Mouse (Mus musculus) adrenal gland, postnatal 10 days (tissue): Measurements from ENCODE around the gene Commd7. TPM values are rescaled to one million over a fixed set of nuclear protein-coding genes. Genes with fewer than 3 reads are reported as not detected.

Source experiments
- DNase-seq: peaks from one replicate; pipeline ENCODE4 v3.0.0; 2021; ENCODE audit warnings: mixed read lengths
- total RNA-seq, 2 experiments: library from RNA; stranded (reverse); gene quantifications; 2 replicates each; pipeline ENCODE4 v1.2.3; 2021

The Commd7 gene
- total RNA-seq, 2 experiments from 2014 or later = 31.6 to 33.0 TPM

DNA sequence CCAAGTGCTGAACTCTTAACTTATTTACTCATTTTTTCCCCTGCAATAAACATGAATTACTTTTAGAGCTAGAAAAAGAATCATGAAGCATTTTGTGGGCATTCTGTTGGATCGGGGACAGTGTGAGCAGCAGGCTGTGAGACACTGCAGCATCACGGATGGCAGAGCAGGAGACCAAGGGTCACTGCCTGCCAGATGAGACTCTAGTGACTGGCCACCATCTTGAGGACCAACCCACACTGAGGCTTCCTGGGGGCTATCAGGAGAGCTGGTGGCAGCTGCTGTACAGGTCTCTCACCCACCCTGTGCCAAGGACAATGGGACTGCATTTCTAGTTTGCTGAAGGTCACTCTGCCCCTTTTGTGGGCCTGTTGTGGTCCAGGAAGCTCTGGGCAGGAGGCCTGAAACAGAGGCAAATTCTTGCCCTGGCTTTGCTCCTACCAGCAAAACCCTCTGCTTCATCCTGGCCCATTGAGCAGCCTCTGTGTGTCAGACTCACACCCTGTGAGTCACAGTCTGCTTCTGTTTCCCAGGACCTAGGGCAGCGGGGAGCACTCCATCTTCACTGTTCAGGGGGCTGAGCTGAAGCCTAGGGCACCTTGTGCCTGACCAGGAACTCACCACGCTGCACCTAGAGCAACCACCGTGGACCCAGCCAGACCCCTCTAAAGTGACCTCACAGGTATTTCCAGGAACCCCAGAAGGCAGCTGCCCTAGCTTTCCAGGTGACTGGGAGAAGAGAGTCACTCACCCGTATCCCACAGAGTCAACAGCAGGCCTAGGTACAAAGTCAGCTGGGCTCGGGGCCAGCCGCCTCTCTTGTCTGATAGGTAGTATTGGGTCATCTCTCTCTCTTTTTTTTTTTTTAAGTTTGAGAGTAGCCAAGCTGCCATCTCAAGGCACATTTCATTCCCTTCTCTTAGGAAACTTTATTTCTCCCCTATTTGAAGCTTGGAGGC, 40.2 kb downstream of the Commd7 start:
- DNase-seq = no peak

DNA sequence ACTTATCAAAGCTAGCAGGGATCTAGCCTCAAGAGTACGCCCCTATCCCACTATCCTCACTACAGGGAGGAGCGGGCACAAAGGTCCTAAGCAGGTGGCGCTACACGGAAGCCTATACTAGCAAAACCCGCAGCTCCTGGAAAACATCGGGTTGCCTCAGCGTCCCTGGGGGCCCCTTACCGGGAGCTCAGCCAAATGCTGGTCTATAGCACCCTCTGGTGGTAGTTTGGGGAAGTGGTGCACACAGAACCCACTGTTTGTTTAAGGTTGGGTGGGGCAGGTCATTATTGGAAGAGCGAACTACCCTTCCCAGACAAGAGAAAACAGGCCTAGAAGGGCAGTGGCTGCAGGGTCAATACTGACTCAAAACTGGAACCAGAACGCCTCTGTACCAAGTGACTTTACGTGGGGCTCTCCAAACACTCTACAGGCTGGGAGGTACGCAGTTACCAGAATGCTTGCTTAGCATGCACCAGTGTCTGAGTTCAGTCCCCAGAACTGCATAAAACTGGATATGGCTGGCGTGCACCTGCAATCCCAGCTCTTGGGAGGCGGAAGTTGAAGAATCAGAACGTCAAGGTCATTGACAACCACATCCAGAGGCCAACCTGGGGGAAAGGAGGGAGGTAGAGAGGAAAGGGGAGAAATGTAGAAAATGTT, 45.9 kb downstream of the Commd7 start:
- peak; percentile 93 for DNase-seq

DNA sequence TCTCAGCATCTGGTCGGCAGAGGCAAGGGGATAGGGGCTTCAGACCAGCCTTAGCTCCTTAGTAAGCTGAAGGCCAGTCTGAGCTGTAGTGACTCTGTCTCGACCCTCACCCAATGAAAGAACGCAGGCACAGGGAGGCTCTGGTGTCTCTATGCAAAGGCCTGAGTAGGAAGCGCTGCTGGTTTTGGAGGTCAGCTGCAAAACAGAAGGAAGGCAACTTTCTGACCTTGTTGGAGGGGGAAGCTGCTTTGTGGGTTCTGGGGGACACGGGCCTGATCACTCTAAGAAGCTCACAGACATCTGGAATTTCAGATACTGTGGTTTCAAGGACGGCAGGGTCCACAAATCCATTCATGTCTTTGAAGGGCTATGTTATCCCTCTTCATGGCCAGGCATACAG, 46.6 kb downstream of the Commd7 start:
- DNase-seq = no peak

DNA sequence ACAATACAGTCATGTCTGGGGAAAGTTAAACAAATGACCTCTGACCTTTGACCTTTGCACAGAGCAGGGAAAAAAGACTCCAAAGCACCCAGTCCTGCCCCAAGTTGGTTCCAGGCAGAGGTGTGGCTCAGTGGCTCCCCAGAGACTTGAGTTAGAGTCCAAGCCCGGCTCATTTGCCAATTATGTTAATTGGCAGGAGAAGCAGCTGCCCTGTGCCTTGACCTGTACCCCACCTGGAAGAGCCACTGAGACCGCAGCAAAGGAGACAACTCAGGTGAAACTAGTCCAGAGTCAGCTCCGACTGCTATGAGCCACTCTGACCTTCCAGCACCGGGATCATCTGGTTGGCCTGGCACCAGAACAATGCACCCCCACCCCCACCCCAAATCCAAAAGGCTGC, 48.2 kb downstream of the Commd7 start:
- peak; percentile 58 for DNase-seq

DNA sequence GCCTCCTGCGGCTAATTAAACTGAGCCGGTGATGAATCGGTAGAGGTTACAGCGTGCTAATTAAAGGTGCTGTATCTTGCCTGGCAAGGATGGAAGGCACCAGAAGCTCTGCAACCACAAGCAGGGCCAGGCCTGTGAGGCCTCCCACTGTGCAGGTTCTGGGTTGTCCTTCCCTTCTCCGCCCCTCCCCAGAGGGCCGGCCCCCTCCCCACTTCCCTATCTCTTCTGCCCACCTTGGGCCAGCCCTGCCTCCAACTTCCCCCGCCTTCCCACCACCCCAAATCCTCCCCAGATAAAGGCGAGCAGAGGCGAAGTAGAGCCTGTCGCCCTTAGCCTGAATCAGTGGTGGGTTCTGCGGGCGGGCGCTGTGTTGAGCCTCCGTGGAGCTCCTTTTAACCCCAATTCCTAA, 48.9 kb downstream of the Commd7 start:
- no peak for DNase-seq

DNA sequence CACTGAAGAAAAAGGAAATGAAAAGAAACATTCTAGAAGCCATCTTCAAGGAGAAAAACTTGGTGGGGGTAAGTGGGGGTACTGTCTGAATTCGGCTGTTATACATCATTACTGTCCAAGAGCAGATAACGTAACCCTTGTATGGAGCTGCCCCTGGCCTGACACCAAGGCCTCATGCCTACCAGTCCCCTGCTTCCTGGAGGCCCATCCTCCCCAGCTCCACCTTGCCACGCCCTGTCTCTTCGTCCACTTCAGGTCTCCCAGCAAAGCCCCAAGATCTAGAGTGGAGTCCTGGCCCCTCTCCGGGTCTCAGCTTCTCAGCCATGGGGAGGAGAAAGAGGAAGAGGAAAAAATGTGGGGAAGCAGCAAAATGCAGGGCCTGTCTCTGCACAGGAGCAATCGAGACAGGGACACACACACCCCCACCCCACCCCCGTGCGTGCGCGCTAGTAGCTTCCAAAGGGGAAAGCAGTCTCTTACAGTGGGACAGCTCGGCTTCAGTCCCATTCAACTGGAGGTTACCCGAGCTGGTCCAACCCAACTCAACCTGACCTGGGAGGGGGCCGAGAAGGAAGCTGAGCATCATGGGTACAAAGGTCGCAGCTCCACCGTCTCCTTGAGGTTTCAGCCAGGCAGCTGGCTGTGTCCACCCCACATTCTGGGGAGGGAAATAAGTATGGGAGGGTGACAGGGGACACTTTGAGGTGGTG, 49.5 kb downstream of the Commd7 start:
- DNase-seq = no peak

DNA sequence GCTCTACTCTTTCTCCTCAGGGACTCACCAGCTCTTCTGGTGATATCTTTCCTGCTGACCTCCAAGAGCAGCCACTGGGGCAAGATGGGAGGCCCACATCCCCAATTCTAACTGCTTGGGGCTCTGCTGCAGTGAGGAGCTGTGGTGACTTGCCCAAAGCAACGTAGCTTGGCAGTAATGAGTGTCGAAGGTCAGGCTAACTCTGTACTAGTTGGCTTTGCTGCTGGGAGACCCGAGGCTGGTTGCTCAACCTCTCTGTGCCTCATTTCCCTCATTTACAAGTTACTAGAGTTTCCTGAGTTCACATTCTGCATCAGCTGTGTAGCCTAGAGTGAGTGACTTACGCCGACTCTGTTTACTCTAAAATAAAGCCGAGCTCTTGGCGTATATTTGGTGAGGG, 51.2 kb downstream of the Commd7 start:
- no peak for DNase-seq

DNA sequence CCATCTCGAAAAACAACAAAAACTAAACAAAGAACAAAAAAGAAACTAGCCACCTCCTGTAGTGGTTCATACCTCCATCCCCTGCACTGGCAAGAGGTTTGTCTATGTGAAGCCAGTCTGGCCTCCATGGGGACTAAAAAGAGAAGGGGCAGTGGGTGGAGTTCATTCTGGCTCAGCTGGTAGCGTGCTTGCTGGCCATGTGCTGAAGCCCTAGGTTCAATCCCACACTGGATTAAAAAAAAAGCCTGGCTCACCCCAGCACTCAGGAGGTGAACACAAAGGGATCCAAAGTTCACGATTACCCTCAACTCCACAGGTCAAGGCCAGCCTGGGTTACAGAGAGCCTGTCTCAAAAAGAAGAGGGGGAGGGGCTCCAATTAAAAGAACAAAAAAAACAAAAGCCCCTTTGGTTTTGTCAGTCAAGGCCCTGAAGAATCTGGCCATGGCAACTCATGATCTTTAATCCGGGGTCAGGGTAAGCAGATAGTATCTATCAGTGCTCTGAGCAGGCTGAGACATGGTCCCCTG, 52.1 kb downstream of the Commd7 start:
- no peak for DNase-seq

DNA sequence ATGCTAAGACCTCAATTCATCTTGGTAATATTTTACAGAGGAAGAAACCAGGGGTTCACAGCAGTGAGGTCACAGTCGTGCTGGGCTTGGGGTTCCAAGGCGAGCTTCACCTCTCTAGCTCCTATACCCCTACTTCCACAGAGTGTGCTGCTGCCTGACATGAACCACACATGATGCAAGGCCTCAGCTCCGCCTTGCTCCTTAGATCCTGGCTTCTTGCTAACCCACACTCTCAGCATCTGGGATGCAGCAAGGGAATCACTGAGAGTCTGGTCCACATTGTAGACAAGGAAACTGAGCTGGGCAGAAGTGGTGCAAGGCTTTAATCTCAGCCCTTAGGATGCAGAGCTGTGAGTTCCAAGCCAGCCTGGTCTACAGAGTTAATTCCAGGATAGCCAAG, 52.5 kb downstream of the Commd7 start:
- no peak for DNase-seq

DNA sequence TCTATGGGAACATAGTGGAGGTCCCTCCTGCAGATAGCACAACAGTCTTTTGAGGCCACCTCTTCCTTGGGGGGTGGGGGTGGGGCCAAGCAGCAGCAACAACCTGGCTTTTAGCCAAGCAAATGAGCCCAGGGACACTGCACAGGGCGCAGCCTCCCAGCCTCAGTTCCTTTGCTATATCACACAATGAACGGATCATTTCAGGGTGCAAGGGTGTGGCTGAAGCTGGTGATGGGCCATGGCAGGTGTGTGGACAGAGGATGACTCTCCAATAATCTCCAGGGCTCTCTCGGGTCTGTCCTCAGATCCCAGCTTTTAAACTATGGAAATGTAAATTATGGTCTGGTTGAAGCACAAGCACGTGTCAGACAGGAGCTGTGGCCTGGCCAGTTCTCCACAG, 55.5 kb downstream of the Commd7 start:
- no peak for DNase-seq

DNA sequence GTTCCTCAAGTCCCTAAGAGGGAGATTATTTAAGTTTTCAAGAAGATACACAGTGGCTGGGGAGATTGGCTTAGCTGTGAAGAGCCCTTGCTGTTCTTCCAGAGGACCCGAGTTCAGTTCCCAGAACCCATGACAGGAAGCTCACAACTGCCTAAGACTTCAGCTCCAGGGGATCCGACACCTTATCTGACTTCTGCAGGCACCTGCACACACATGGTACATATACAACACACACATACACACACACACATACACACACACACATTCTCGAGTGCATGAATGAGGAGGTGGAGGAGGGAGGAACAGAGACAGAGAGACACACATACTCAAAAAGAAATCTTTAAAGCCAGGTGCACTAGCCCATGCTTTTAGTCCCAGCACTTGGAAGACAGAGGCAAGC, 56.4 kb downstream of the Commd7 start:
- DNase-seq = no peak

DNA sequence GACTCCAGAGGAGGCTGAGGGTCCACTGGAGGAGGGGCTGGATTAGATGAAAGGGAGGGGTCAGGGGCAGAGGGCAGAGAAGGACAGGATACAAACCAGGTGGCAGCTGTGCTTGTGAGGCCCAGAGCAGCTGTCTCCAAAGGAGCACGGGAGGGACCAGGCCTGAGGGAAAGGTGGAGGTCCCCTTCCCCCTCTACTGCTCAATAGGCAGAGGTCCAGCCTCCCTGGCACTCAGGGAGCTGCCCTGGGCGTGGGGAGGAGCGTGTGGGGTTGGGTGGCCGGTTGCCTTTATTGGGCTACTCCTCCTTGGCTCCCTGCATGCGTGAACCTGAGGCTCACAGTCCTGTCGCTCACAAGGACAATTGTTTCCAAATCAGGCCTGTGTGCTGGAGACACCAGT, 57.0 kb downstream of the Commd7 start:
- DNase-seq = no peak

DNA sequence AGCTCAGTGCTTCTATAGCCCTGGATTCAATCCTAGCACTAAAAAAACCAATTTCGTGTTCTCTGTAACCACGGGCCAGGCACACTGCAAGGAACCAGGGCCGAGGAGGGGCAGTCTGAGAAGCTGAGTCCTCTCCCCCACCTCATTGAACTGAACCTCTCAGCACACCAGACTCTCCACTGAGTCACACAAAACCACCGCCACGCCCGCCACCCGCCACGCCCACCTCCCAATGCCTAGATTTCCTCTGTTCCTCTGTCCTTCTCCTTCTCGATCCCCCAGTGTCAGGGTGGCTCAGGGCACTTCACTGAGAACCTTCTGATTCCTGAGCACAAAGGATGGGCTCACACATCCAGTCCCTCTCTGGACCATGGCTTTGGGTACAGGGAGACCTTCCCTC, 59.5 kb downstream of the Commd7 start:
- no peak for DNase-seq

DNA sequence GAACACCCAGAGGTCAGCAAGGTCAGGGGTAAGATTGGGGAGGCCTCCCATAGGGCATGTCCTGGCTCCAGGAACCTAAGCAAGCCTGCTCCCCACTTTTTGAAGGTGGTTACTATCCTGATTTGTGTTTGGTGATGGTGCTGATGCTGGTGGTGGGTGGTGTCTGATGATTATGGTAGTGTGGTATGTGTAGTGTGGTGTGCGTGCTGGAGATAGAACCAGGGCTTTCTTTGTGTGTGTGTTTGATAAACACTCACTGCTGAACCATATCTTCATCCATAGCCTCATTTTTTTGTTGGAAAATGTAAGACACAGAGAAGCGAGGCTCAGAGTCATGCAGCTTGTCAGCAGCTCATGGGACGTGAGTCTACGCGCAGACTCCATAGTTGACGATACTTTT, 64.0 kb downstream of the Commd7 start:
- DNase-seq = no peak

DNA sequence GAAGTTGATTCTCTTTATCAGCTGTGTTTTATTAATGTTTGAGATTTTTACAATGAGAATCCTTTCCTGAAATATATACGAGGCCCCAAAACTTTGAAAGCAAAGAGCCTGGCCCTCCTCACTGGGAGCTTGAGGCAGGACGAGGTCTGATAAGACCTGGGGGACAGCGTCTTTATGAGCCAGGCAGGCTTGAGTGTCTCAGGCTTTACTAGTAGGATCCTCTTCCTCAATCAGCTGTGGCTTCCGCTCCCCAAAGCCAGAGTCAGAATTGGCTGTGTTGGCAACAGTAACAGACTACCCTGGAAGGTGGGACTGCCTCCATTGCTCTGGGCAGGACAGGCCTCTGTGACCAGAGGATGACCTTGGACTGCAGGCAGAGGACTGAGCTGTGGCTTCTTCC, 64.6 kb downstream of the Commd7 start:
- DNase-seq = no peak

Other genes with a start within 250 kb of the Commd7 start
- not detected for gene 4930404H24Rik, start 140.0 kb downstream of the Commd7 start, total RNA-seq
- gene Nol4l, start 102.8 kb downstream of the Commd7 start, total RNA-seq = 10 to 100 TPM; 14.1 to 21.3 TPM
- 1 to 10 TPM; 4.3 to 6.5 TPM for gene Dnmt3b, start 16.7 kb upstream of the Commd7 start, total RNA-seq
- gene Dnmt3c, start 63.9 kb upstream of the Commd7 start, total RNA-seq = not detected
- gene Mapre1, start 108.5 kb upstream of the Commd7 start, total RNA-seq = 100 to 1,000 TPM; 107 to 115 TPM
- gene Efcab8, start 147.2 kb upstream of the Commd7 start, total RNA-seq = under 1 TPM; 0.18 to 0.30 TPM
- gene Sun5, start 238.3 kb upstream of the Commd7 start, total RNA-seq = not detected
- under 1 TPM in 1 of 2 experiments, not detected in 1; 0.15 TPM for gene Bpifb2, start 242.3 kb upstream of the Commd7 start, total RNA-seq